Mouse (Mus musculus) telencephalon, adult 2 months (tissue): Measurements from ENCODE around the gene Osbpl11.
"Not testable (repeated sequence)": the region's sequence is repeated elsewhere in the genome, so short reads cannot be mapped to it uniquely, and the experiment has no call there.

Experiments
- DNase-seq: peaks from one replicate; pipeline ENCODE4 v3.0.0-alpha.2; 2011; ENCODE audit warnings: low read depth, low spot score

Osbpl11 gene

GRCm38 (mm10) chr16:33177722-33178121 lies 7.1 kb upstream of the Osbpl11 start:
- DNase-seq, result no peak

DNA sequence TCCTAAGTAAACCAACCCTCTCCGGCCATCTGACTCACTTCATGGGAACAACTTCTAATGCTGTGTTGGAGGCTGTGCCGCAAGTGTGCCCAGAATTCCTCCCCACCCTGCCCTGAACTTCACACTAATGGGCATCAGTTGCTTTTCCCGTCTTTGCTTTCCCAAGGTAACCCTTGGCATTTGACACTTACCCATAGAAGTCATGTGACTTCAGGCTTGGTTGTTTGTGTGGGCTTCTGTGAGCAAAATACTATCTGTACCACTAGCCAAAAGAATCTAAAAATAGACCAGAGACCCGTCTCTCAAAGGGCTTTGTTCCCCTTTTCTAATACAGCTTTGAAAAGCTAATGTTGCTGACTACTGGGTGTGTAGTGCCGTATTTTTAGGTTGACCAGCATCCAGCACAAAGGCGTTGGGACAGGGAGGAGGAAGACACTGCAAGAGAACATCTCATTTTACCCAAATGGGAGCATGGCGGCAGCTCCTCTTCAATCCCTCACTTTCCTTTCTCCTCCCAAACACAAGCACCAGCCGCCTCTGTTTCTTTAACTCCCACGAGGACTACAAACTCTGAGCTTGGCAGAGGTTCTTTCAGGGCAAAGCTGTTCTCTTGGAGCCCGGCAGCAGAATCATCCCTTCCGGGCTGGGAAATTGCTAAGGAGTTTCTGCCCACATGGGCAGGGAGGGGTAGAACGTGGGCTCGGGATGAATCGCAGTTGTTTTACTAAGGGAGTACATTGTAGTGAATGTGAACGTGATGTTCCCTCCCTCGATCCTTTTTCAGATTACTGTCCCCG lies 6.4 kb upstream of the Osbpl11 start:
- DNase-seq, result peak; percentile 93

- DNase-seq, result not testable (repeated sequence)
Measured at GRCm38 (mm10) chr16:33179222-33179621, 5.6 kb upstream of the Osbpl11 start.

DNA sequence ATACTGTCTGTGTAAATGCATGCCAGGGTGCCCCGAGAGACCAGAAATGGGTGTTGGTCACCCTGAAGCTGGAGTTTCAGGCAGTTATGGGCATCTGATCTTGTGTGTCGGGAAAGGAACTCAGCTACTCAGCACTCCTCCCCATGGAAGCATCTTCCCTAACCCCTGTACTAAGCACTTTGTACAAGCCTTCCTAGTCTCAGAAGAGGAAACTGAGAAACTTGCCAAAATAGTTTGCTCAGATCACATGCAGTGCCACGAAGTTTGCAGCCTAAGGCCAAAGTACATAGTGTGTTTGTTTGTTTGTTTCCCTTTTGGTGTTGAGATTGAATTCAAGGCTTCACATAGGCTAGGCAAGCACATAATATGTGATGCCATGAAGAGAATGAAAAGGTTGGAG lies 5.0 kb upstream of the Osbpl11 start:
- no peak for DNase-seq

- no peak for DNase-seq
Measured at GRCm38 (mm10) chr16:33180793-33181192, 4.1 kb upstream of the Osbpl11 start.

GRCm38 (mm10) chr16:33185261-33186046 lies 583 bp downstream of the Osbpl11 start:
- DNase-seq, result no peak

DNA sequence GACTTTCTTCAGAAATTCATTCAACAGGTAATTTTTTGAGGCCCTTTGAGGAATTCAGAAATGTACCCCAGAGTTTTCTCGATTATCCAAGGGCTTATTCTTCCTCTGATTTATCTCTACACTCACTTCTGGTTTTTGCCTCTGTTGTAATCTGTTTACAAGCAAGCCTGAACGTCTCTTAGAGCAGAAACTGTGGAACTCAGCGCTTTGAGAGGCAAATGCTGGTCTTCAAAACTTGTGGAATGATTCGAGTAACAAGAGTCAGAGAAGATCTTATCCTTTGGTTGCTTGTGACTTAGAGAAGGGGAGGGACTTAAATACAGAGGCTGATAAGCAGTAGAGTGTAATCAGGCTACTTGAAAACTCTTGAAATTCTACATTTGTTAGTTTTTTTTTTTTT lies 1.3 kb downstream of the Osbpl11 start:
- DNase-seq, result no peak

- no peak for DNase-seq
Measured at GRCm38 (mm10) chr16:33188076-33188475, 3.2 kb downstream of the Osbpl11 start.

DNA sequence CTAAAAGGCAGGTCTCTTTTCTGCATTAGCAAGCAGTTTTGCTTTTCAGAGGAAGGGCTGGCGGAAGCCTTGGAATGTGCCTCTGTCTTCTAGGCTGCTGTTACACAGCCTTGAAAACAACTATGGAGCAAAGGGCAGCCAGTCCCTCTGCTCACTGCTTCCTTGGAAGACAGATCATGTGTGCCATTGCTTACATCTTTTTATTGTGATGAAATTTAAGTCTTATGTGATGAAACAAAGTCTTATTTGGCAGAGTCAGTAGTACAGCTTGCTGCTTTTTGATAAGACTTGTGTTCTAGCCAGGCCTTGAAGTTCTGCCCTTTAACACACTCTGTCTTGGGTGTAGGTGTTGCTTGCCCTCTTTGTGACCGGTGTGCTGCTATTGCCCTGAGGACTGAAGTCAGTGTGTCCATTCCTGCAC lies 6.8 kb downstream of the Osbpl11 start:
- DNase-seq, result no peak

GRCm38 (mm10) chr16:33192280-33192679 lies 7.4 kb downstream of the Osbpl11 start:
- DNase-seq, result no peak

DNA sequence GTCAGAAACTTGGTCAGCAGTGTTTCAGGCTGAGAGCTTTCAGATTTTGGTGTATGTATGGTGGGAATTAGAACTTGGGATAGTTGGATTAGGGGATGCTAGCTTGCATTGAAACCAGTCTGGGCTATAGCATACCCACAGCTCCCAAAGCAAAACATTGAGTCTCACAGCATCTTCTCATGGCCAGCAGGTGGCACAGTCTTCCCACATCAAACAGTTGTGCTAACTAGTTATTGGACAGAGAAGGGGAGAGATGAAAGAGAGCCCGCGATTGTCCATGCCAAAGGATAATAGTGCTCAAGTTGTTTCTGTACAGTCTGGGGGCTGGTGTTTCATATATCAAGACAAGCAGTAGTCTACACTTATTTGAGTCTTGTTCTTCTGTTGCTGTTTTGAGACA lies 8.8 kb downstream of the Osbpl11 start:
- no peak for DNase-seq

GRCm38 (mm10) chr16:33195686-33196313 lies 10.9 kb downstream of the Osbpl11 start:
- no peak for DNase-seq

DNA sequence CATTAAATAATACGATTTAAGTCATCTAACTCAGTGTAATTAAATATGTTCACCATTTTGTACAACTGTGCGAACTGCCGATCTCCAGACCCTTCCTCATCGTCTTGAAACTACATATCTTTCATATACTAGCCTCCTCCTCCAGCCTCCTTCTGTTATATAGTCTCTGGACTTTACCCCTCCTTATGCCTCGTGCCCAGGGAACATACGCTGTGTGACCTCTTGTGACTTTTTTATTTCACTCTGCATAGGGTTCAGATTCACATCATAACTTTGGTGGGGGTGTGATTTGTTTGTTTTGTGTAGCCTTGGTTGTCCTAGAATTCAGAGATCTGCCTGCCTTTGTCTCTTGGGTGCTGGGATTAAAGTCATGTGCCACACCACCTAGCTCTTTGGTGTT lies 11.7 kb downstream of the Osbpl11 start:
- no peak for DNase-seq

DNA sequence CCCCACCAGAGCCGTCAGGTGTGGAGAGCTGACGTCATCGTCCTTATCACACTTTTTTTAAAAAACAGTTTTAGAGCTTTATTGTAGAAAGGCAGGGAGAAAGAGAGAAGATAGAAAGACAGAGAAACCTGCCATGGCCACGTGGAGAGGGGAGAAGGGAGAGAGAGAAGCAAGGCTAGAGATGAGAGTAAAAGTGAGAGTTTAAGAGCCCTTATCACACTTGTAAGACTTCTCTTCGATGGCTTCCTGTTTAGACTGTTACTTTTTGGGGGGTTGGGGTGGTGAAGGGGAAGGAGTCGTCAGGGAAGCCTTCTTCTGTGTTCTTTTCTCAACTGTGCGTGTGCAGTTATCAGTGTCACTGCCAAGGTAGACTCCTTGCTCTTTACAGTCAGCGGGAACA lies 15.7 kb downstream of the Osbpl11 start:
- no peak for DNase-seq

GRCm38 (mm10) chr16:33210812-33211211 lies 25.9 kb downstream of the Osbpl11 start:
- DNase-seq, result no peak

DNA sequence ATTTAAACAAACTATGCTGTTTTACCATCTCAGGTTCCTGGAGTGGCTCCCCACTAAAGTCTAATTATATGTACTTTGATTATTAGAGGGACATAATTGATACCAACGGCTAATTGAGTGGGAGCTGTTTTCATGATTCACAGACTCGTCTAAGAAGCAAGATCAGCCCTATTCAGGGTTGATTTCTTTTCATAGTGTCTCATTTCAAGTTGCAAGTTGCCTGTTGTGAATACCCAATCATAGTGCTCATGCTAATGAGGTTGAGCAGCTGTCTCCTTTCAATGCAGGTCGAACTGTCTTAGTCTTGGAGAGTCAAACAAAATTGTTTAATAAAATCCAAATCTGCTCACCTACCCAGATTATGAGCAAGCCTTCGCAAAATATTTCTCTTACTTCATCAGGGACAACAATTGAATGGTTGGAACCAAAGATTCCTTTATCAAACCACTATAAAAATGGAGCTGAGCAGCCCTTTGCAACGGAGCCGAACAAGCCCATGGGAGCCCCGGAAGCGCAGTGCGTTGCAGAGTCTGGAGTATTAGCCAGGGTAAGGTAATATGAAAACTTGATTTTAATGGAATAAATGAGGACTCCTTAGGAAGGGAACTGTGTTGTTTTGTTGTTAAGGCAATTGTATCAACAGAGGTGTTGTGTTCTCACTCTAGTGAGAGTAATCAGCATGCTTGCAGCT lies 31.6 kb downstream of the Osbpl11 start:
- DNase-seq, result no peak

DNA sequence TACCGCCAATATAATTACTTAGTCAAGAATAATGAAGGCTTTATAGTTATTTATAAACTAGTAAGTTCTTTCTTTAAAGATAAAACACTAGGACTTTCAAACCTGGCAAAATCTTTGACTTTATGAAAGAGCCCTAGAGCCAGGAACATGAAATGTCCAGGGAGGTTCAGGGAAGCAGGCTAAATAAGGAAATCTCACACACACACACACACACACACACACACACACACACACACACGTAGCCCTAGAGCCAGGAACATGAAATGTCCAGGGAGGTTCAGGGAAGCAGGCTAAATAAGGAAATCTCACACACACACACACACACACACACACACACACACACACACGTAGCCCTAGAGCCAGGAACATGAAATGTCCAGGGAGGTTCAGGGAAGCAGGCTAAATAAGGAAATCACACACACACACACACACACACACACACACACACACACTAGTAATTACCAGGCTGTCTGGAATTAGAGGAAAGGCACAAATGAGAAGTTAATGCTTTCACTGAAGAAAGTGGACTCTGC lies 32.7 kb downstream of the Osbpl11 start:
- DNase-seq, result not testable (repeated sequence)

GRCm38 (mm10) chr16:33222482-33222881 lies 37.6 kb downstream of the Osbpl11 start:
- no peak for DNase-seq

DNA sequence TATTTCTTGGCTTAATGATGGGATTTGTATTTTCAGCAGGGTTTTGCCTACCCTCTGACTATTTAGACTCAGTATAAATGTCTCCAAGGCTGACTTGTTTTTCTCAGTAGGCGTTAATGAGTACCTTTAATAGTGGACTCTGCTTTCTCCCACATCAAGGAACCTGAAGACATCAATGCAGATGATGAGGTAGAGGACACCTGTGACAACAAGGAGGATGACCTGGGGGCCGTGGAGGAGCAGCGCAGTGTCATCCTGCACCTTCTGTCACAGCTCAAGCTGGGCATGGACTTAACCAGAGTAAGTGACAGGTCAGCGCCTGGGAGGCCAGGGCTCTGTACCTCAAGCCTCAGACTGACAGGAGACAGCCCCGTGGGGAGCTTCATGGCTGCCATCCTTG lies 39.5 kb downstream of the Osbpl11 start:
- no peak for DNase-seq

GRCm38 (mm10) chr16:33234128-33234527 lies 49.3 kb downstream of the Osbpl11 start:
- no peak for DNase-seq

DNA sequence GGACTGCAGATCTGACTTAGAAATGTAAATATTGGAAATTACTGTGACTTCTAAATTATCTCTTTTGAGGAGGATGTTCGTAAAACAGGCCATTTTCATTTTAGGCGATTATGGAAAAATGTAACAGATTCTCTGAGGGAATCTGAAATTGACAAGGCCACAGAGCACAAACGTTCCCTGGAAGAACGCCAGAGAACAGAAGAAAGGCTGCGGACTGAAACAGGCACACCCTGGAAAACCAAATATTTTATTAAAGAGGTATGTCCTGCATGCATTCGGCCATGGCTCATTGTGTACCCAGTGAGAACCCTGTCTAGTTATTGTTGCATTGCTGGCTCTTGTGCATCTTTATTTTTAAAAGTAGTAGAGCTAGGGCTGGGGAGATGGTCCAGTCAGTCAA lies 51.3 kb downstream of the Osbpl11 start:
- DNase-seq, result no peak

DNA sequence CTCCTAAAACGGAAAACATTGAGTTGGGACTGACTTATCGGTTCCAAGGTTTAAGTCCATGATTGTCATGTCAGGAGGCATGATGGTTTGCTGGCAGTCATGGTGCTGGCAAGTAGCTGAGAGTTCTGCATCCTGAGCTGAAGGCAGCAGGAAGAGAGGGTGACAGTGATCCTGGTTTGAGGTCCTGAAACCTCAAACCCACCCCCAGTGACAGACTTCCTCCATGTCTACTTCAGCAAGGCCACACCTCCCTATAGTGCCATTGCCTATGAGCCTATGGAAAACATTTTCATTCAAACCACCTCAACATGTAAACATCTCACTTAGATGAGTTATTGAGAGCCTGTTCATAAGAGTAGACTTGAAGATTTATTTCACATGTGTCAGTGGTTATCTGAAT lies 54.4 kb downstream of the Osbpl11 start:
- no peak for DNase-seq
